Mouse (Mus musculus): ENCODE measurements around the gene Hist1h2af. TPM values are rescaled to one million over a fixed set of nuclear protein-coding genes. Genes with fewer than 3 reads are reported as not detected.
"Not testable (repeated sequence)": the region's sequence is repeated elsewhere in the genome, so short reads cannot be mapped to it uniquely, and the experiment has no call there.

Hist1h2af gene
- polyA plus RNA-seq, 1 experiment from 2014 or later: 2.7 TPM

GRCm38 (mm10) chr13:23536076-23536822 lies 2.5 kb downstream of the Hist1h2af start:
- 12% methylated on average over 7 of the region's 7 CpGs for WGBS
- H3K4me2 ChIP-seq (replicated peaks; ENCODE audit: low read depth): peak overlapping the region; percentile 82
- H3K27ac ChIP-seq (ENCODE audit: low read depth, low read length): no peak overlapping the region
- H3K9ac ChIP-seq (ENCODE audit: low read depth, low read length): 0 out of 2 replicates have a peak overlapping the region, but pooled peaks have one; percentile 22
- peak overlapping the region; percentile 45 for H3K4me3 ChIP-seq (ENCODE audit: low read depth, low read length)
- H3K9me3 ChIP-seq (ENCODE audit: control insufficient read depth): no peaks in the 10 kb centered on the region
- no peak for ATAC-seq
- H3K36me3 ChIP-seq (ENCODE audit: control insufficient read depth, insufficient read depth): no peaks in the 10 kb centered on the region
- H3K4me1 ChIP-seq (replicated peaks; ENCODE audit: control insufficient read depth, insufficient read depth, low read length): peaks cover 3% of the 10 kb centered on the region; the same call in 1 of the 2 replicates
- no peak for TF ChIP-seq CTCF (IDR thresholded peaks at IDR 0.05; ENCODE audit: low read depth)
- no peaks in the 10 kb centered on the region for H3K27me3 ChIP-seq (replicated peaks; ENCODE audit: control insufficient read depth, insufficient read depth, low read length)

GRCm38 (mm10) chr13:23537006-23537710 lies 3.5 kb downstream of the Hist1h2af start:
- H3K4me3 ChIP-seq (ENCODE audit: low read depth, low read length): no peak overlapping the region
- WGBS: 65% methylated on average over 3 of the region's 3 CpGs
- H3K27me3 ChIP-seq (replicated peaks; ENCODE audit: control insufficient read depth, insufficient read depth, low read length): no peaks in the 10 kb centered on the region
- no peaks in the 10 kb centered on the region for H3K9me3 ChIP-seq (ENCODE audit: control insufficient read depth)
- no peak overlapping the region for H3K9ac ChIP-seq (ENCODE audit: low read depth, low read length)
- ATAC-seq: no peak
- TF ChIP-seq CTCF (IDR thresholded peaks at IDR 0.05; ENCODE audit: low read depth): no peak
- H3K27ac ChIP-seq (ENCODE audit: low read depth, low read length): no peak overlapping the region
- peak overlapping the region; percentile 82; the same call in 1 of the 2 replicates for H3K4me2 ChIP-seq (replicated peaks; ENCODE audit: low read depth)
- peaks cover 3% of the 10 kb centered on the region; the same call in 1 of the 2 replicates for H3K4me1 ChIP-seq (replicated peaks; ENCODE audit: control insufficient read depth, insufficient read depth, low read length)
- H3K36me3 ChIP-seq (ENCODE audit: control insufficient read depth, insufficient read depth): no peaks in the 10 kb centered on the region

GRCm38 (mm10) chr13:23538249-23538648 lies 4.5 kb downstream of the Hist1h2af start:
- no peak for ATAC-seq
- no peaks in the 10 kb centered on the region for H3K36me3 ChIP-seq (ENCODE audit: control insufficient read depth, insufficient read depth)
- peaks cover 3% of the 10 kb centered on the region for H3K4me1 ChIP-seq (replicated peaks; ENCODE audit: control insufficient read depth, insufficient read depth, low read length)
- no peaks in the 10 kb centered on the region for H3K9me3 ChIP-seq (ENCODE audit: control insufficient read depth)
- H3K9ac ChIP-seq (ENCODE audit: low read depth, low read length): no peak overlapping the region
- no peaks in the 10 kb centered on the region for H3K27me3 ChIP-seq (replicated peaks; ENCODE audit: control insufficient read depth, insufficient read depth, low read length)
- H3K27ac ChIP-seq (ENCODE audit: low read depth, low read length): no peak overlapping the region
- 67% methylated on average over 5 of the region's 5 CpGs for WGBS
- H3K4me3 ChIP-seq (ENCODE audit: low read depth, low read length): no peak overlapping the region
- no peak for TF ChIP-seq CTCF (IDR thresholded peaks at IDR 0.05; ENCODE audit: low read depth)
- no peak overlapping the region for H3K4me2 ChIP-seq (replicated peaks; ENCODE audit: low read depth)

GRCm38 (mm10) chr13:23539821-23540220 lies 6.1 kb downstream of the Hist1h2af start:
- ATAC-seq; H3K4me1 ChIP-seq (replicated peaks; ENCODE audit: control insufficient read depth, insufficient read depth, low read length); H3K27me3 ChIP-seq (replicated peaks; ENCODE audit: control insufficient read depth, insufficient read depth, low read length); H3K4me2 ChIP-seq (replicated peaks; ENCODE audit: low read depth); H3K9ac ChIP-seq (ENCODE audit: low read depth, low read length); H3K4me3 ChIP-seq (ENCODE audit: low read depth, low read length); H3K9me3 ChIP-seq (ENCODE audit: control insufficient read depth); H3K36me3 ChIP-seq (ENCODE audit: control insufficient read depth, insufficient read depth); H3K27ac ChIP-seq (ENCODE audit: low read depth, low read length): not testable (repeated sequence)
- 76% methylated on average over 1 of the region's 1 CpGs for WGBS

- Histone ChIP-seq H3K9me3 (ENCODE audit: control insufficient read depth) (no peaks in the 10 kb centered on the region), H3K27me3 (replicated peaks; ENCODE audit: control insufficient read depth, insufficient read depth, low read length) (no peaks in the 10 kb centered on the region), H3K4me1 (replicated peaks; ENCODE audit: control insufficient read depth, insufficient read depth, low read length) (no peaks in the 10 kb centered on the region; the same call in none of the 2 replicates), H3K27ac (ENCODE audit: low read depth, low read length) (no peak overlapping the region), H3K36me3 (ENCODE audit: control insufficient read depth, insufficient read depth) (no peaks in the 10 kb centered on the region), H3K4me3 (ENCODE audit: low read depth, low read length) (no peak overlapping the region), H3K9ac (ENCODE audit: low read depth, low read length) (no peak overlapping the region), H3K4me2 (replicated peaks; ENCODE audit: low read depth) (no peak overlapping the region)
- TF ChIP-seq CTCF (IDR thresholded peaks at IDR 0.05; ENCODE audit: low read depth): no peak
- no peak for ATAC-seq
- WGBS: 81% methylated on average over 3 of the region's 3 CpGs
Observed at GRCm38 (mm10) chr13:23541497-23541896, 7.8 kb downstream of the Hist1h2af start.

GRCm38 (mm10) chr13:23542225-23542980 lies 8.7 kb downstream of the Hist1h2af start:
- Histone ChIP-seq H3K9ac (ENCODE audit: low read depth, low read length) (peak overlapping the region; percentile 40; the same call in 1 of the 2 replicates), H3K4me3 (ENCODE audit: low read depth, low read length) (peak overlapping the region; percentile 36), H3K27ac (ENCODE audit: low read depth, low read length) (peak overlapping the region; percentile 64; the same call in 1 of the 2 replicates), H3K4me2 (replicated peaks; ENCODE audit: low read depth) (peak overlapping the region; percentile 78)
- ATAC-seq; H3K27me3 ChIP-seq (replicated peaks; ENCODE audit: control insufficient read depth, insufficient read depth, low read length); H3K9me3 ChIP-seq (ENCODE audit: control insufficient read depth); H3K4me1 ChIP-seq (replicated peaks; ENCODE audit: control insufficient read depth, insufficient read depth, low read length); H3K36me3 ChIP-seq (ENCODE audit: control insufficient read depth, insufficient read depth): not testable (repeated sequence)
- WGBS: 9% methylated on average over 3 of the region's 3 CpGs

GRCm38 (mm10) chr13:23542999-23543607 lies 9.4 kb downstream of the Hist1h2af start, which contains the start of gene Hist1h2bh:
Hist1h2bh (minus strand) TSS chr13:23543392.
- Histone ChIP-seq H3K4me3 (ENCODE audit: low read depth, low read length) (peak within 1 kb of the TSS; percentile 36), H3K9ac (ENCODE audit: low read depth, low read length) (peak within 1 kb of the TSS; percentile 40), H3K4me2 (replicated peaks; ENCODE audit: low read depth) (peak within 1 kb of the TSS; percentile 78), H3K27ac (ENCODE audit: low read depth, low read length) (peak within 1 kb of the TSS; percentile 66)
- H3K36me3 ChIP-seq (ENCODE audit: control insufficient read depth, insufficient read depth); H3K4me1 ChIP-seq (replicated peaks; ENCODE audit: control insufficient read depth, insufficient read depth, low read length); H3K9me3 ChIP-seq (ENCODE audit: control insufficient read depth); H3K27me3 ChIP-seq (replicated peaks; ENCODE audit: control insufficient read depth, insufficient read depth, low read length): not testable (repeated sequence)
- peak; percentile 89 for ATAC-seq
- WGBS: under 1% methylated on average over 34 of the region's 42 CpGs
